Mouse (Mus musculus): Measurements from ENCODE around the gene Rbp1. TPM values are rescaled to one million over a fixed set of nuclear protein-coding genes. Genes with fewer than 3 reads are reported as not detected.
A peak's percentile ranks its signal among the peaks of the same experiment; 100 is the strongest.

Gene Rbp1
- total and polyA plus RNA-seq, 2 experiments from 2014 or later: 10.5 to 27.6 TPM

DNA sequence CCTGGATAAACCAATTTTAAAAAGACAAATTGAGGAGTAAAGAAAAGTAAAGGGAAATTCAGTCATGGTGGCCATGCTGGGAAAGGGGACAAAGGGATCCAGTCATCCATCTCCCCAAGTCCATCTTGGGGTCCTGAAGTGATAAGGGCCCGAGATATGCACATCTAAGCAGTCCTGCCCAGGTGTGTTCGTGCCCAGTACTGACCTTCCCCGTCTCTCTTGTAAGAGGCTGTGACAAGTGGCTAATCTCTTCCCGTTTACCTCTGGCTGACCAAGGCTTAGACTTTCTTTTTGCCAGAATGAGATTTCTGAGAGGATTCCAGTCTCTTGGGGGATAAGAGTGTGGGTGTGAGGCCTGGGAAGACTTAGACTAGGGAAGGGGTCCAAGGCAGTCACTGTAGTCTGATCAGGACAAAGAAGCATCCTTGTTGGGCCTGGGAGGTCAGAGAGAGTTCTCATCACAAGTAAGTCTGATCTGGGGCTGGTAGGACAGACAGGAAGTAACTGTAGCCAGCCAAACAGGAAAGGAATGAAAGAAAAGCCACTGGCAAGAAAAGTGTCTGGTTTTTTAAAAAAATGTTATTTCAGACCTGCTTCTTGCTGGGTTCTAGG is 5.3 kb downstream of the Rbp1 start:
- no peaks in the 10 kb centered on the region for H3K36me3 ChIP-seq (ENCODE audit: insufficient read depth, low read length)
- DNase-seq (ENCODE audit: low spot score): no peak
- no peak overlapping the region for H3K4me3 ChIP-seq (ENCODE audit: low read depth, low read length)
- no peaks in the 10 kb centered on the region for H3K9me3 ChIP-seq (ENCODE audit: low read length)
- H3K9ac ChIP-seq (replicated peaks; ENCODE audit: low read length, poor library complexity, severe bottlenecking): no peak overlapping the region
- no peak for ATAC-seq (ENCODE audit: low FRiP score)
- 74% methylated on average over 4 of the region's 4 CpGs for WGBS
- no peak for TF ChIP-seq CTCF (IDR thresholded peaks at IDR 0.05)
- no peak overlapping the region for H3K27ac ChIP-seq (ENCODE audit: low read depth, low read length)
- no peak overlapping the region for H3K4me2 ChIP-seq (ENCODE audit: low read depth, low read length, poor library complexity, severe bottlenecking)
- peaks cover 4% of the 10 kb centered on the region; the same call in 1 of the 2 replicates for H3K27me3 ChIP-seq (ENCODE audit: insufficient read depth, low read length)
- no peaks in the 10 kb centered on the region; the same call in 1 of the 2 replicates for H3K4me1 ChIP-seq (ENCODE audit: insufficient read depth, low read length)

- no peak for DNase-seq (ENCODE audit: low spot score)
- no peak overlapping the region for H3K27ac ChIP-seq (ENCODE audit: low read depth, low read length)
- TF ChIP-seq CTCF (IDR thresholded peaks at IDR 0.05): no peak
- H3K9ac ChIP-seq (replicated peaks; ENCODE audit: low read length, poor library complexity, severe bottlenecking): no peak overlapping the region
- no peak for ATAC-seq (ENCODE audit: low FRiP score)
- no peaks in the 10 kb centered on the region for H3K9me3 ChIP-seq (ENCODE audit: low read length)
- WGBS: 73% methylated on average over 8 of the region's 8 CpGs
- no peak overlapping the region for H3K4me3 ChIP-seq (ENCODE audit: low read depth, low read length)
- H3K27me3 ChIP-seq (ENCODE audit: insufficient read depth, low read length): peaks cover 4% of the 10 kb centered on the region; the same call in 1 of the 2 replicates
- no peaks in the 10 kb centered on the region; the same call in 1 of the 2 replicates for H3K4me1 ChIP-seq (ENCODE audit: insufficient read depth, low read length)
- no peaks in the 10 kb centered on the region for H3K36me3 ChIP-seq (ENCODE audit: insufficient read depth, low read length)
- no peak overlapping the region for H3K4me2 ChIP-seq (ENCODE audit: low read depth, low read length, poor library complexity, severe bottlenecking)
Measured at GRCm38 (mm10) chr9:98428783-98429182, 6.0 kb downstream of the Rbp1 start.

GRCm38 (mm10) chr9:98429806-98430205 is 7.0 kb downstream of the Rbp1 start:
- no peaks in the 10 kb centered on the region for H3K36me3 ChIP-seq (ENCODE audit: insufficient read depth, low read length)
- ATAC-seq (ENCODE audit: low FRiP score) (no peak), DNase-seq (ENCODE audit: low spot score) (peak; percentile 69)
- peaks cover 4% of the 10 kb centered on the region; the same call in 1 of the 2 replicates for H3K27me3 ChIP-seq (ENCODE audit: insufficient read depth, low read length)
- no peaks in the 10 kb centered on the region for H3K9me3 ChIP-seq (ENCODE audit: low read length)
- H3K4me3 ChIP-seq (ENCODE audit: low read depth, low read length): no peak overlapping the region
- no peaks in the 10 kb centered on the region for H3K4me1 ChIP-seq (ENCODE audit: insufficient read depth, low read length)
- no peak overlapping the region for H3K4me2 ChIP-seq (ENCODE audit: low read depth, low read length, poor library complexity, severe bottlenecking)
- 19% methylated on average over 7 of the region's 7 CpGs for WGBS
- no peak overlapping the region for H3K9ac ChIP-seq (replicated peaks; ENCODE audit: low read length, poor library complexity, severe bottlenecking)
- no peak for TF ChIP-seq CTCF (IDR thresholded peaks at IDR 0.05)
- no peak overlapping the region for H3K27ac ChIP-seq (ENCODE audit: low read depth, low read length)

- no peaks in the 10 kb centered on the region for H3K4me1 ChIP-seq (ENCODE audit: insufficient read depth, low read length)
- H3K9ac ChIP-seq (replicated peaks; ENCODE audit: low read length, poor library complexity, severe bottlenecking): no peak overlapping the region
- ATAC-seq (ENCODE audit: low FRiP score): no peak
- no peaks in the 10 kb centered on the region for H3K36me3 ChIP-seq (ENCODE audit: insufficient read depth, low read length)
- H3K4me2 ChIP-seq (ENCODE audit: low read depth, low read length, poor library complexity, severe bottlenecking): no peak overlapping the region
- no peaks in the 10 kb centered on the region for H3K27me3 ChIP-seq (ENCODE audit: insufficient read depth, low read length)
- no peak for DNase-seq (ENCODE audit: low spot score)
- no peak for TF ChIP-seq CTCF (IDR thresholded peaks at IDR 0.05)
- H3K4me3 ChIP-seq (ENCODE audit: low read depth, low read length): no peak overlapping the region
- no peak overlapping the region for H3K27ac ChIP-seq (ENCODE audit: low read depth, low read length)
- WGBS: 62% methylated on average over 3 of the region's 3 CpGs
- H3K9me3 ChIP-seq (ENCODE audit: low read length): no peaks in the 10 kb centered on the region
Measured at GRCm38 (mm10) chr9:98430528-98430927, 7.8 kb downstream of the Rbp1 start.

DNA sequence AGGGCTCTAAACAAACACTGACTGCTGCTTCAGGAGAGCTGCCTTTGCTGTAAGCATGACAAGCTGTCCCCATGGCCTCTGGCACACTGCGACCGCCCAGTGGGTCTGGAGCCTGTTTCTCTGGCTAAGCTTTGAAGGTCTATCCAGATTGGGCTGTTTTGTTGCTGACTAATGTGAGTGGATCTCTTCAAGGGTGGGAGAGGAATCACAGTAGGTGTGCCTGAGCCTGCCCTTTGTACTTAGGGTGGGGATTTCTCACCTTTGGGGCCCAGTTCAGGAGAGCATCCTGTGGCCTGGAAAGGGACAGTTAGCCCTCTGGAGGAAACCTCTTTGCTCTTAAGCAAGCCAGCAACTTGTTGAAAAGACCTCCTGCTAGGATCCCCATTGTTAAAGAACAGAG is 10.3 kb downstream of the Rbp1 start:
- WGBS: 46% methylated on average over 2 of the region's 2 CpGs
- Histone ChIP-seq H3K9me3 (ENCODE audit: low read length) (no peaks in the 10 kb centered on the region), H3K4me3 (ENCODE audit: low read depth, low read length) (no peak overlapping the region), H3K36me3 (ENCODE audit: insufficient read depth, low read length) (no peaks in the 10 kb centered on the region), H3K4me2 (ENCODE audit: low read depth, low read length, poor library complexity, severe bottlenecking) (no peak overlapping the region), H3K4me1 (ENCODE audit: insufficient read depth, low read length) (no peaks in the 10 kb centered on the region), H3K27me3 (ENCODE audit: insufficient read depth, low read length) (no peaks in the 10 kb centered on the region), H3K27ac (ENCODE audit: low read depth, low read length) (no peak overlapping the region), H3K9ac (replicated peaks; ENCODE audit: low read length, poor library complexity, severe bottlenecking) (no peak overlapping the region)
- ATAC-seq (ENCODE audit: low FRiP score) (no peak), DNase-seq (ENCODE audit: low spot score) (no peak)
- TF ChIP-seq CTCF (IDR thresholded peaks at IDR 0.05): no peak

- H3K4me2 ChIP-seq (ENCODE audit: low read depth, low read length, poor library complexity, severe bottlenecking): no peak overlapping the region
- no peak overlapping the region for H3K27ac ChIP-seq (ENCODE audit: low read depth, low read length)
- no peaks in the 10 kb centered on the region for H3K4me1 ChIP-seq (ENCODE audit: insufficient read depth, low read length)
- ATAC-seq (ENCODE audit: low FRiP score): no peak
- no peak for DNase-seq (ENCODE audit: low spot score)
- WGBS: 33% methylated on average over 4 of the region's 4 CpGs
- H3K9ac ChIP-seq (replicated peaks; ENCODE audit: low read length, poor library complexity, severe bottlenecking): no peak overlapping the region
- H3K9me3 ChIP-seq (ENCODE audit: low read length): no peaks in the 10 kb centered on the region
- no peak overlapping the region for H3K4me3 ChIP-seq (ENCODE audit: low read depth, low read length)
- H3K36me3 ChIP-seq (ENCODE audit: insufficient read depth, low read length): no peaks in the 10 kb centered on the region
- TF ChIP-seq CTCF (IDR thresholded peaks at IDR 0.05): no peak
- no peaks in the 10 kb centered on the region for H3K27me3 ChIP-seq (ENCODE audit: insufficient read depth, low read length)
Measured at GRCm38 (mm10) chr9:98433956-98434588, 11.3 kb downstream of the Rbp1 start.
